Mouse (Mus musculus) naive thymus-derived CD4-positive, alpha-beta T cell, adult 2 months (primary cell): ENCODE measurements around the gene Lzts2.
"Not testable (repeated sequence)": the region's sequence is repeated elsewhere in the genome, so short reads cannot be mapped to it uniquely, and the experiment has no call there.

Source experiments
- DNase-seq: peaks from one replicate; pipeline ENCODE4 v3.0.0-alpha.2; 2011; ENCODE audit warnings: low read depth

Lzts2 gene

GRCm38 (mm10) chr19:45025937-45026568, 11.8 kb downstream of the Lzts2 start:
- DNase-seq = no peak

GRCm38 (mm10) chr19:45026958-45027670, 12.9 kb downstream of the Lzts2 start:
- DNase-seq = no peak

GRCm38 (mm10) chr19:45027848-45028247, 13.6 kb downstream of the Lzts2 start:
- DNase-seq = no peak

- no peak for DNase-seq
These were observed 14.5 kb downstream of the Lzts2 start for GRCm38 (mm10) chr19:45028746-45029145.

GRCm38 (mm10) chr19:45029571-45029970, 15.4 kb downstream of the Lzts2 start:
- DNase-seq = no peak

- peak; percentile 82 for DNase-seq
These were observed 15.9 kb downstream of the Lzts2 start for GRCm38 (mm10) chr19:45030111-45030510.

- peak; percentile 90 for DNase-seq
These were observed 16.8 kb downstream of the Lzts2 start for GRCm38 (mm10) chr19:45030746-45031693.

GRCm38 (mm10) chr19:45031780-45032179, 17.6 kb downstream of the Lzts2 start:
- peak; percentile 83 for DNase-seq

GRCm38 (mm10) chr19:45032570-45033332, 18.5 kb downstream of the Lzts2 start:
- peak; percentile 54 for DNase-seq

- DNase-seq = peak; percentile 62
These were observed 22.7 kb downstream of the Lzts2 start for GRCm38 (mm10) chr19:45036867-45037266.

- DNase-seq = not testable (repeated sequence)
These were observed 24.0 kb downstream of the Lzts2 start for GRCm38 (mm10) chr19:45038198-45038597.

GRCm38 (mm10) chr19:45040214-45040613, 26.0 kb downstream of the Lzts2 start:
- DNase-seq = no peak

GRCm38 (mm10) chr19:45044389-45044927, 30.2 kb downstream of the Lzts2 start:
- no peak for DNase-seq

- DNase-seq = no peak
These were observed 31.0 kb downstream of the Lzts2 start for GRCm38 (mm10) chr19:45045236-45045635.

GRCm38 (mm10) chr19:45045651-45046050, 31.4 kb downstream of the Lzts2 start, which contains the start of gene Pdzd7:
Pdzd7 (minus strand) TSS chr19:45045717.
- no peak for DNase-seq

- DNase-seq = peak; percentile 85
These were observed 32.5 kb downstream of the Lzts2 start for GRCm38 (mm10) chr19:45046523-45047321.

- peak; percentile 95 for DNase-seq
These were observed 33.3 kb downstream of the Lzts2 start, which contains the start of gene Sfxn3 for GRCm38 (mm10) chr19:45047417-45047934. Sfxn3 (plus strand) TSS chr19:45047503.

- no peak for DNase-seq
These were observed 33.9 kb downstream of the Lzts2 start for GRCm38 (mm10) chr19:45047935-45048643.

- DNase-seq = no peak
These were observed 34.6 kb downstream of the Lzts2 start for GRCm38 (mm10) chr19:45048644-45049365.
